Mouse (Mus musculus) C2C12 (cell line): ENCODE results near the gene Dnase1l3. TPM values are rescaled to one million over a fixed set of nuclear protein-coding genes. Genes with fewer than 3 reads are reported as not detected.

Experiments used
- H3K27me3 ChIP-seq: one replicate; pipeline ENCODE4 v1.6.1; 2011; ENCODE audit not compliant: control insufficient read depth, insufficient read depth, insufficient read length
- H3K36me3 ChIP-seq: one replicate; pipeline ENCODE4 v1.6.1; 2011; ENCODE audit not compliant: control insufficient read depth, insufficient read depth
- H3K4me3 ChIP-seq: one replicate; pipeline ENCODE4 v1.5.1; 2011; ENCODE audit warnings: mild to moderate bottlenecking, control low read depth; ENCODE audit not compliant: poor library complexity, insufficient read depth, severe bottlenecking
- H3K79me2 ChIP-seq: one replicate; pipeline ENCODE4 v1.6.1; 2011; ENCODE audit not compliant: control insufficient read depth, insufficient read depth
- H3K79me3 ChIP-seq: one replicate; pipeline ENCODE4 v1.6.1; 2011; ENCODE audit warnings: low read depth, control low read depth
- H3ac ChIP-seq: one replicate; pipeline ENCODE3; 2011; ENCODE audit warnings: low read depth; ENCODE audit not compliant: control insufficient read depth, insufficient read length
- CEBPB ChIP-seq: IDR thresholded peaks from one replicate; pipeline ENCODE4 v1.6.1; 2011; ENCODE audit warnings: low read depth, mild to moderate bottlenecking, control low read depth, moderate library complexity
- CTCF ChIP-seq: IDR thresholded peaks from one replicate; pipeline ENCODE4 v1.5.1; 2011; ENCODE audit not compliant: control insufficient read depth, insufficient read depth, insufficient read length
- FOSL1 ChIP-seq: IDR thresholded peaks from one replicate; pipeline ENCODE4 v1.8.0; 2011; ENCODE audit warnings: mild to moderate bottlenecking, low read length; ENCODE audit not compliant: poor library complexity, insufficient read depth, severe bottlenecking
- MAX ChIP-seq: IDR thresholded peaks from one replicate; pipeline ENCODE4 v1.6.1; 2011; ENCODE audit warnings: mild to moderate bottlenecking, control low read depth
- MYOD1 ChIP-seq: IDR thresholded peaks from one replicate; pipeline ENCODE4 v1.6.1; 2011; ENCODE audit warnings: low read depth; ENCODE audit not compliant: control insufficient read depth, insufficient read length
- MYOG ChIP-seq: IDR thresholded peaks from one replicate; pipeline ENCODE4 v1.6.1; 2011; ENCODE audit not compliant: control insufficient read depth, insufficient read length; ENCODE audit errors: extremely low read depth
- USF1 ChIP-seq: IDR thresholded peaks from one replicate; pipeline ENCODE4 v1.6.1; 2011; ENCODE audit warnings: low read depth, mild to moderate bottlenecking, control low read depth, moderate library complexity
- long read RNA-seq, 2 experiments: library from polyadenylated mRNA; unstranded; transcript quantifications; one replicate each; pipeline ENCODE4 v2.0.0; 2019 to 2020
- polyA plus RNA-seq: library from polyadenylated mRNA; unstranded; fragments of >200 nt; fragmentation: generic; extraction: Trizol; gene quantifications from one replicate; pipeline ENCODE4 v1.2.1, GENCODE M21; 2012; ENCODE audit warnings: missing spikeins

Gene Dnase1l3
- not detected for polyA plus RNA-seq
- long read RNA-seq, experiment 1 = 0 reads
- long read RNA-seq, experiment 2 = 0 reads

GRCm38 (mm10) chr14:7994271-7994767, at the start of gene Dnase1l3:
Gene Dnase1l3, minus strand, starts transcription at chr14:7994573.
- Histone ChIP-seq H3ac (no peak within 1 kb of the TSS), H3K79me3 (no peaks in the 10 kb centered on the region), H3K27me3 (no peaks in the 10 kb centered on the region), H3K79me2 (no peaks in the 10 kb centered on the region), H3K4me3 (no peak within 1 kb of the TSS), H3K36me3 (no peaks in the 10 kb centered on the region)
- TF ChIP-seq FOSL1 (no peak), MYOG (no peak), CEBPB (no peak), USF1 (no peak), CTCF (no peak), MAX (no peak), MYOD1 (no peak)

- no peaks in the 10 kb centered on the region for H3K27me3 ChIP-seq
- H3K79me2 ChIP-seq = no peaks in the 10 kb centered on the region
- H3K36me3 ChIP-seq = no peaks in the 10 kb centered on the region
- H3K79me3 ChIP-seq = no peaks in the 10 kb centered on the region
- H3K4me3 ChIP-seq = no peak overlapping the region
- no peak overlapping the region for H3ac ChIP-seq
- TF ChIP-seq CEBPB = no peak
- TF ChIP-seq USF1 = no peak
- TF ChIP-seq MAX = no peak
- no peak for TF ChIP-seq CTCF
- TF ChIP-seq FOSL1 = no peak
- no peak for TF ChIP-seq MYOG
- TF ChIP-seq MYOD1 = no peak
Observed at GRCm38 (mm10) chr14:8042577-8042976, 48.2 kb upstream of the Dnase1l3 start.

GRCm38 (mm10) chr14:8042120-8042519, 47.7 kb upstream of the Dnase1l3 start:
- Histone ChIP-seq H3ac (no peak overlapping the region), H3K4me3 (no peak overlapping the region), H3K36me3 (no peaks in the 10 kb centered on the region), H3K79me2 (no peaks in the 10 kb centered on the region), H3K79me3 (no peaks in the 10 kb centered on the region), H3K27me3 (no peaks in the 10 kb centered on the region)
- TF ChIP-seq CEBPB (no peak), MYOG (no peak), FOSL1 (no peak), MAX (no peak)

- TF ChIP-seq CTCF = no peak
- TF ChIP-seq USF1 = no peak
- no peak for TF ChIP-seq FOSL1
- TF ChIP-seq MYOG = no peak
- TF ChIP-seq MAX = no peak
- TF ChIP-seq CEBPB = no peak
- no peak for TF ChIP-seq MYOD1
- Histone ChIP-seq H3K79me3 (no peaks in the 10 kb centered on the region), H3K79me2 (no peaks in the 10 kb centered on the region)
Observed at GRCm38 (mm10) chr14:8040911-8041678, 46.7 kb upstream of the Dnase1l3 start.

GRCm38 (mm10) chr14:8040179-8040578, 45.8 kb upstream of the Dnase1l3 start:
- Histone ChIP-seq H3K36me3 (no peaks in the 10 kb centered on the region), H3ac (no peak overlapping the region), H3K27me3 (no peaks in the 10 kb centered on the region), H3K79me2 (no peaks in the 10 kb centered on the region), H3K4me3 (no peak overlapping the region), H3K79me3 (no peaks in the 10 kb centered on the region)
- TF ChIP-seq CTCF (no peak), USF1 (no peak), MYOD1 (no peak), FOSL1 (no peak), MAX (no peak), CEBPB (no peak), MYOG (no peak)

More at GRCm38 (mm10) chr14:8040911-8041678, 46.7 kb upstream of the Dnase1l3 start:
- H3K36me3 ChIP-seq = no peaks in the 10 kb centered on the region
- H3K27me3 ChIP-seq = no peaks in the 10 kb centered on the region
- no peak overlapping the region for H3ac ChIP-seq
- H3K4me3 ChIP-seq = no peak overlapping the region
